Mouse (Mus musculus) CH12.LX (cell line): ENCODE results near the gene Slc4a2.

Source experiments
- CTCF ChIP-seq, 2 experiments: IDR thresholded peaks in 1 of 2; conservative IDR thresholded peaks in 1 of 2; 2 replicates each; pipeline ENCODE4 v1.5.1; 2011 to 2012; ENCODE audit warnings: low read depth in 2 of 2, low read length in 2 of 2, improper control_type of control experiment in 1 of 2, inconsistent platforms in 1 of 2, mild to moderate bottlenecking in 1 of 2, moderate library complexity in 1 of 2
- EP300 ChIP-seq: IDR thresholded peaks from 2 replicates; pipeline ENCODE4 v1.6.1; 2011; ENCODE audit warnings: low read length, improper control_type of control experiment
- HCFC1 ChIP-seq: IDR thresholded peaks from 2 replicates; pipeline ENCODE4 v1.6.1; 2012; ENCODE audit warnings: low read depth, mild to moderate bottlenecking, inconsistent platforms, low read length, improper control_type of control experiment
- KAT2A ChIP-seq: IDR thresholded peaks from 2 replicates; pipeline ENCODE4 v1.6.1; 2012; ENCODE audit warnings: low read length, improper control_type of control experiment, inconsistent platforms; ENCODE audit not compliant: insufficient replicate concordance
- NRF1 ChIP-seq: IDR thresholded peaks from 2 replicates; pipeline ENCODE4 v1.6.1; 2014; ENCODE audit warnings: low read depth, mild to moderate bottlenecking, inconsistent platforms, low read length, improper control_type of control experiment, moderate library complexity
- POLR2A ChIP-seq: IDR thresholded peaks from 2 replicates; pipeline ENCODE4 v1.6.1; 2011; ENCODE audit warnings: low read depth, mild to moderate bottlenecking, improper control_type of control experiment, low read length
- POLR2AphosphoS2 ChIP-seq: IDR thresholded peaks from 2 replicates; pipeline ENCODE4 v1.6.1; 2011; ENCODE audit warnings: low read depth, low read length, improper control_type of control experiment
- RCOR1 ChIP-seq: conservative IDR thresholded peaks from 2 replicates; pipeline ENCODE4 v1.6.1; 2012; ENCODE audit warnings: low read depth, mild to moderate bottlenecking, inconsistent platforms, low read length, improper control_type of control experiment
- UBTF ChIP-seq: IDR thresholded peaks from 2 replicates; pipeline ENCODE4 v1.6.1; 2012; ENCODE audit warnings: low read depth, mild to moderate bottlenecking, inconsistent platforms, low read length, improper control_type of control experiment, moderate library complexity
- USF1 ChIP-seq: IDR thresholded peaks from 2 replicates; pipeline ENCODE4 v1.6.1; 2014; ENCODE audit warnings: low read depth, mild to moderate bottlenecking, inconsistent platforms, low read length, improper control_type of control experiment

DNA sequence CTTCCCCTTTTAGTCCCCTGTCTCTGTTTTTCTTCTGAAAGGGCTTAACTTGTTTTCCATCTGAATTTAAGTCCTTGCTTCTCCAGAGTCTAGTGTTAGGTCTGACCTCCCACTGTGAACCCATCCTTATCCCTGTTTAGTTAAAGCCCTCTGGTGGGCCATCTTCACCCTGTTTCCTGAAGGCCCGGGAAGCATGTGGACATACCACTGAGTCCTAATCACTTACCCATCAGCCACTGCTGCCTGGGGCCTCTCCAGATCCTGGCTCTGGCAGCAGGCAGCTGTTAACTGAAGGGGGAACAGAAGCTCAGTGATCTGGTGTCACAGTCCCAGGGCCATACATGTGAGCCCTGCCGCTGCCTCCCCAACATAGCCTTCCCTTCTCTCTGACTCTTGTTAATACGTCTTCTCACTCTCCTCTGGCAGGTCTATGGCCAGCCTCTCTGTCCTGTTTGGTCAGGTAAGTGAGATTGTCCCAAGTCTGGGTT, 18.2 kb upstream of the Slc4a2 start:
- TF ChIP-seq EP300 (no peak), RCOR1 (no peak), CTCF (conservative IDR thresholded peaks at IDR 0.05 in 1 of 2, IDR thresholded peaks at IDR 0.05 in 1 of 2; ENCODE audit: low read depth in 2 of 2, low read length in 2 of 2) (no peak), POLR2AphosphoS2 (no peak), HCFC1 (no peak), KAT2A (no peak), POLR2A (no peak), NRF1 (no peak), UBTF (no peak), USF1 (no peak)
